Mouse (Mus musculus) hematopoietic stem cell, adult 5-6 weeks (primary cell): ENCODE measurements around the gene Zfp683. TPM values are rescaled to one million over a fixed set of nuclear protein-coding genes. Genes with fewer than 3 reads are reported as not detected.

Experiments
- ATAC-seq, 2 experiments: fragments of 125-278 bp in 1 of 2; replicated peaks in 1 of 2; 2 replicates each; pipeline ENCODE4 v1.8.0; 2016 to 2017; ENCODE audit warnings: inconsistent platforms in 2 of 2, mild to moderate bottlenecking in 2 of 2, moderate number of reproducible peaks in 2 of 2, low read depth in 1 of 2, moderate TSS enrichment in 1 of 2; ENCODE audit not compliant: low FRiP score in 2 of 2, poor library complexity in 2 of 2, severe bottlenecking in 2 of 2, insufficient read depth in 1 of 2, low TSS enrichment in 1 of 2
- total RNA-seq: library from RNA; stranded (forward); fragments of 172-1452, 232-1000 nt; gene quantifications from 2 replicates; pipeline ENCODE4 v1.2.3, GENCODE M21; 2017

The Zfp683 gene
- total RNA-seq, 1 experiment from 2014 or later: not detected

DNA sequence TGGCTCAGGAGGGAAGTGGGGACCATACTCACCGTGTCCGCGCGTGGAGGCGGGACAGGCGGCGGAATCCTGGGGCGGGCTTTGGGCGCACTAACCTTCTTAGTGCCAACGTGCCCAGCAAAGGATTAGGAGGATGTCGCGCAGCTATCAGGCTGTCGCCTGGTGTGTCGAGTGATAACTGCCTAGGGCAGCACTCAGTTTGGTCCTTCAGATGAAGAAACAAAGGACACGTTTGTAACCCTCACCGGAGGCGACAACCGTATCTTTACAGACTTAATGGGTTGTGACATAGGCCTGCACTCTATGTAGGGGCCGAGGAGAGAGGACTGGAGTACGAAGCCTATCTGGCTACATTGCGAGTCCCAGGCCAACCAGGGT is 49.1 kb downstream of the Zfp683 start:
- peak in 1 of 2 experiments; percentile 23; a peak in 1 of 4 replicates for ATAC-seq

DNA sequence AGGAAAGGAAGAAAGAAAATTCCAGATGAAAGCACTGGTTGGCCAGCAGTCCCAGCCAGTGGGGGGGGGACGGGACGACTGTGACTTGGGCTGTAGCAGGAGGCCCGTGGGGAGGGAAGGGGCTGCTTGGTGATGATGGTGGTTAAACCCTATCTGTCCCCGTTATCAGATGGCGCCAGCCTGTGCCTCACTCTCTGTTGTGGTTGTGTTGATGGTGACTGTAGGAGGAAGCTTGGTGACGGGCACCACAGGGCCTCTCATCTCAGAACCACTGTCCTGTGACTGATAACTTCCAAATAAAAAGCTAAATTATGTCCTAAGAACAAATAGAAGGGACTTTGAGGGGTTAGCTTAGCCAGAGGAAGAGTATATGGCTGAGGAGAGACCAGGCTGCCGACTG is 52.5 kb downstream of the Zfp683 start:
- peak; percentile 30 to 34; a peak in 1 of 4 replicates for ATAC-seq

DNA sequence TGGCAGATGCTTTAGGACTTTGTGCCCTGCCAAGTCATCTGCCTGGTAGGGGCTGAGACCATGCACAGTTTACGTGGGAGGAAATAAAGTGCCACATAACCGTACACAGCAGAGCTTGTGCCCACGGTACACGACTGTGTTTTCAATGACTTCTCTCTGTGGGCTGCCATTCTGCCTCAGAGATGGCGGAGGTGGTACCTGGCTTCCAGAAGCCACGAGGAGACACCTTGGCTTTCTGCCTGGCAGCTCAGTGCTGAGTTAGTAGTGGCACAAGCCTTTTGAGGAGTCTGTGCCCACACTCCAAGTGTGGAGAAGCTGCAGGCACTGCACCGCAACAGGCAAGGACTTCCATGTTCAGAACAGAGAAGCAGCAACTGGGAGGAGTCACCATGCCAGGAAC is 54.1 kb downstream of the Zfp683 start:
- no peak for ATAC-seq

DNA sequence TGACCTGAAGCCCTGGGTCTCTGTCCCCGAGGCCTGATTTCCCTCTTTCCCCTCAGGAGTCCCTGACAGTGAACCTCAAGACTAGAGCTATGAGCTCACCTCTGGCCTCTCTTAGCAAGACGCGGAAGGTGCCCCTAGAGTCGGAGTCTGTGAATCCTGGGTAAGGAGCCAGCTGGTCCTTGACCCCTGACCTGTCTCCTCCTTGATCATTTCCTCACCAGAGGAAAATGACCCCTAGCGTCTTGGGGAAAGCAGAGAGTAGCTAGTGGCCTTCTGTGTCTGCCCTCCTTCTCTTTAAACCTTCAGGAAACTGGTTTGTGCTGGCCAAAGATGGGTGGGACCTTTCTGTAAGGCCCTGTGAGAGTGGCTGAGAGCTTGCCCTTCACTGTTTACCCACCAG is 54.6 kb downstream of the Zfp683 start:
- no peak for ATAC-seq

Other genes starting within 250 kb of the Zfp683 start
- 65.1 and 82.5 TPM in 2 replicates for gene Rps6ka1, start 166.0 kb upstream of the Zfp683 start, total RNA-seq
- 631 and 724 TPM in 2 replicates for gene Hmgn2, start 85.2 kb upstream of the Zfp683 start, total RNA-seq
- 19.2 and 25.5 TPM in 2 replicates for gene Dhdds, start 52.9 kb upstream of the Zfp683 start, total RNA-seq
- 4.2 and 4.8 TPM in 2 replicates for gene Lin28a, start 35.0 kb upstream of the Zfp683 start, total RNA-seq
- 0.79 and 2.4 TPM in 2 replicates for gene Crybg2, start 7.0 kb downstream of the Zfp683 start, total RNA-seq
- gene Cd52, start 41.2 kb downstream of the Zfp683 start, total RNA-seq: 342 and 372 TPM in 2 replicates
- gene Ubxn11, start 48.7 kb downstream of the Zfp683 start, total RNA-seq: 4.2 and 6.3 TPM in 2 replicates
- gene Sh3bgrl3, start 75.0 kb downstream of the Zfp683 start, total RNA-seq: 118 and 287 TPM in 2 replicates
- 42.6 and 46.0 TPM in 2 replicates for gene Cep85, start 133.3 kb downstream of the Zfp683 start, total RNA-seq
- gene Gm7534, start 149.2 kb downstream of the Zfp683 start, total RNA-seq: not detected in 2 replicates
- gene Catsper4, start 173.5 kb downstream of the Zfp683 start, total RNA-seq: not detected in 2 replicates
- not detected in 2 replicates for gene Cnksr1, start 184.6 kb downstream of the Zfp683 start, total RNA-seq
- gene E130218I03Rik, start 189.8 kb downstream of the Zfp683 start, total RNA-seq: not detected in 2 replicates
- 10.7 and 14.4 TPM in 2 replicates for gene Zfp593, start 191.8 kb downstream of the Zfp683 start, total RNA-seq
- not detected in 2 replicates for gene Gm30191, start 193.1 kb downstream of the Zfp683 start, total RNA-seq
- gene Grrp1, start 200.3 kb downstream of the Zfp683 start, total RNA-seq: 1.1 and 2.1 TPM in 2 replicates
- gene Pdik1l, start 234.1 kb downstream of the Zfp683 start, total RNA-seq: 32.7 and 36.2 TPM in 2 replicates